Mouse (Mus musculus) heart, adult 8-10 months (tissue): Measurements from ENCODE around the gene Scyl2. TPM values are rescaled to one million over a fixed set of nuclear protein-coding genes. Genes with fewer than 3 reads are reported as not detected.
"Not testable (repeated sequence)": the region's sequence is repeated elsewhere in the genome, so short reads cannot be mapped to it uniquely, and the experiment has no call there.

ENCODE experiments used
- DNase-seq: peaks from one replicate; pipeline ENCODE4 v3.0.0; 2022; ENCODE audit warnings: low spot score
- total RNA-seq, 4 experiments: library from RNA; stranded (reverse); gene quantifications; 2 replicates each; pipeline ENCODE4 v1.2.4; 2022

Scyl2 gene
- 10 to 100 TPM; 13.7 to 18.6 (median 17.9) TPM for total RNA-seq

GRCm38 (mm10) chr10:89686139-89686808 lies at the start of gene Scyl2:
Gene Scyl2, minus strand, starts transcription at chr10:89686285.
- peak; percentile 91 for DNase-seq

- DNase-seq, result peak; percentile 97
Measured at GRCm38 (mm10) chr10:89732001-89732794, 46.1 kb upstream of the Scyl2 start, which contains the start of gene Actr6. Gene Actr6, minus strand, starts transcription at chr10:89732295.

GRCm38 (mm10) chr10:89731341-89731740 lies 45.3 kb upstream of the Scyl2 start:
- no peak for DNase-seq

- no peak for DNase-seq
Measured at GRCm38 (mm10) chr10:89730386-89730785, 44.3 kb upstream of the Scyl2 start.

- no peak for DNase-seq
Measured at GRCm38 (mm10) chr10:89722247-89723195, 36.4 kb upstream of the Scyl2 start.

- peak; percentile 40 for DNase-seq
Measured at GRCm38 (mm10) chr10:89720796-89721195, 34.7 kb upstream of the Scyl2 start.

GRCm38 (mm10) chr10:89720252-89720651 lies 34.2 kb upstream of the Scyl2 start:
- DNase-seq, result no peak

GRCm38 (mm10) chr10:89714910-89715309 lies 28.8 kb upstream of the Scyl2 start:
- no peak for DNase-seq

- DNase-seq, result no peak
Measured at GRCm38 (mm10) chr10:89708720-89709119, 22.6 kb upstream of the Scyl2 start.

- no peak for DNase-seq
Measured at GRCm38 (mm10) chr10:89707397-89707796, 21.3 kb upstream of the Scyl2 start.

GRCm38 (mm10) chr10:89703042-89703441 lies 17.0 kb upstream of the Scyl2 start:
- no peak for DNase-seq

- DNase-seq, result no peak
Measured at GRCm38 (mm10) chr10:89697956-89698355, 11.9 kb upstream of the Scyl2 start.

- not testable (repeated sequence) for DNase-seq
Measured at GRCm38 (mm10) chr10:89696270-89696669, 10.2 kb upstream of the Scyl2 start.

- no peak for DNase-seq
Measured at GRCm38 (mm10) chr10:89695194-89695911, 9.3 kb upstream of the Scyl2 start.

GRCm38 (mm10) chr10:89690021-89690420 lies 3.9 kb upstream of the Scyl2 start:
- no peak for DNase-seq

- no peak for DNase-seq
Measured at GRCm38 (mm10) chr10:89687455-89687854, 1.4 kb upstream of the Scyl2 start.

- peak; percentile 10 for DNase-seq
Measured at GRCm38 (mm10) chr10:89685391-89686138, 520 bp downstream of the Scyl2 start.

GRCm38 (mm10) chr10:89682961-89683360 lies 3.1 kb downstream of the Scyl2 start:
- DNase-seq, result no peak

- DNase-seq, result no peak
Measured at GRCm38 (mm10) chr10:89682157-89682556, 3.9 kb downstream of the Scyl2 start.

GRCm38 (mm10) chr10:89681706-89682105 lies 4.4 kb downstream of the Scyl2 start:
- no peak for DNase-seq
